Comparison of ENCODE assay signal across 7 mouse cellular contexts in the genomic region with DNA sequence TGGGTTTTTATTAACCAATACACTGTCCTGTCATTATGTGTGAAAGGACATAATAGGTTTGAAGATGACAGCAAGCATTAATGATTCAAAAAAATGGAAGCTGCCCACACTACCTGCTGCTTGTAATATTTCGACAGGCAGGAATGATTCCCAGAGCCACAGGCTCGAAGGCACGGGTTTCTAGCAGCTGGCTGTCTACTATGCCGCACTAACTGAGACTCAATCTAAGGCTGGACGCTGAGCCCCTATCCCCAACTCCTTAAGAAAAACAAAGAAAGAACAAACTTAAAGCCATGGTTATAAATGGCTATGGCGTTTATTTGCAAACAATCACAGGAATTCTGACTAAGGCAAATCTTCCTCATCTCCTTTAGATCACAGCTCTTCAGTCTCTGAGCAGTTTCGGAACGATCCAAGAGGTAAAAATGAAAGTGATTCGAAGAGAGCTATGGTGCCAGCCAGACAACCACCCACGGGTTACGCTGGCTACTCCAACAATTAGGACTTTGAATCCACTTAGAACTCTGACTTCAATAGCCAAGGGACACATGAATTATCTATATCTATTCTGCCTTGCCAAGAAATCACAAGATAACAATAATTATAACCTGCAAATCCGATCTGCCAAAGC. TPM values are rescaled to one million over a fixed set of nuclear protein-coding genes. Genes with fewer than 3 reads are reported as not detected.
DNase-seq lines count a peak whose midpoint lies in the region; ATAC-seq lines count a peak whose summit lies in the region.

No protein-coding gene starts in this region.

- peak overlapping the region; percentile 62 for H3K4me2 ChIP-seq in neural tube, embryonic 11.5 days (ENCODE audit: low read depth)
- peak overlapping the region; percentile 67 for H3K4me2 ChIP-seq in forebrain, embryonic 11.5 days (ENCODE audit: low read depth, low read length, severe bottlenecking)
- peak overlapping the region; percentile 61 for H3K4me2 ChIP-seq in limb, embryonic 11.5 days (ENCODE audit: low read depth, severe bottlenecking)
- H3K4me2 ChIP-seq in midbrain, embryonic 16.5 days (ENCODE audit: low read length) = peak overlapping the region; percentile 75

- WGBS in neural tube, embryonic 11.5 days = 30% methylated on average over 12 of the region's 12 CpGs
- WGBS in forebrain, embryonic 11.5 days = 31% methylated on average over 12 of the region's 12 CpGs
- 40% methylated on average over 12 of the region's 12 CpGs for WGBS in limb, embryonic 11.5 days
- 7% methylated on average over 12 of the region's 12 CpGs for WGBS in midbrain, embryonic 16.5 days

- intact Hi-C loops in gastrocnemius, postnatal 14 days (cut with DNase I; ENCODE audit: low total_unique reads) = no loop called here

- ATAC-seq in neural tube, embryonic 11.5 days (ENCODE audit: insufficient read depth, low FRiP score, low TSS enrichment) = peak; percentile 33; the same call in 1 of the 2 replicates
- ATAC-seq in forebrain, embryonic 11.5 days (replicated peaks; ENCODE audit: low FRiP score) = 0 out of 2 replicates have a peak, but pooled peaks have one; percentile 42
- ATAC-seq in limb, embryonic 11.5 days (ENCODE audit: insufficient number of reproducible peaks, low FRiP score, low TSS enrichment, low read depth) = no peak
- ATAC-seq in midbrain, embryonic 16.5 days = no peak

- H3K36me3 ChIP-seq in neural tube, embryonic 11.5 days (ENCODE audit: control insufficient read depth, insufficient read depth, low read length) = no peaks in the 10 kb centered on the region
- no peaks in the 10 kb centered on the region for H3K36me3 ChIP-seq in forebrain, embryonic 11.5 days (ENCODE audit: control insufficient read depth, insufficient read depth, low read length)
- H3K36me3 ChIP-seq in limb, embryonic 11.5 days (ENCODE audit: control insufficient read depth, insufficient read depth, low read length) = no peaks in the 10 kb centered on the region
- no peaks in the 10 kb centered on the region for H3K36me3 ChIP-seq in midbrain, embryonic 16.5 days (ENCODE audit: control insufficient read depth, insufficient read depth, low read length)

- H3K4me3 ChIP-seq in neural tube, embryonic 11.5 days (ENCODE audit: low read depth, low read length) = peak overlapping the region; percentile 43
- H3K4me3 ChIP-seq in forebrain, embryonic 11.5 days (ENCODE audit: low read depth, low read length) = peak overlapping the region; percentile 45
- H3K4me3 ChIP-seq in limb, embryonic 11.5 days (ENCODE audit: low read depth, low read length) = peak overlapping the region; percentile 48
- H3K4me3 ChIP-seq in midbrain, embryonic 16.5 days (ENCODE audit: low read depth, low read length) = peak overlapping the region; percentile 47

- no peaks in the 10 kb centered on the region for H3K9me3 ChIP-seq in neural tube, embryonic 11.5 days (ENCODE audit: control insufficient read depth, low read length)
- no peaks in the 10 kb centered on the region for H3K9me3 ChIP-seq in forebrain, embryonic 11.5 days (ENCODE audit: control insufficient read depth, low read length)
- H3K9me3 ChIP-seq in limb, embryonic 11.5 days (ENCODE audit: control insufficient read depth, low read length) = no peaks in the 10 kb centered on the region
- H3K9me3 ChIP-seq in midbrain, embryonic 16.5 days (replicated peaks; ENCODE audit: control insufficient read depth, low read length, poor library complexity, severe bottlenecking) = no peaks in the 10 kb centered on the region

- H3K4me1 ChIP-seq in neural tube, embryonic 11.5 days (ENCODE audit: control insufficient read depth, insufficient read depth, low read length) = peaks cover 6% of the 10 kb centered on the region
- peaks cover 4% of the 10 kb centered on the region; the same call in 1 of the 2 replicates for H3K4me1 ChIP-seq in forebrain, embryonic 11.5 days (replicated peaks; ENCODE audit: control insufficient read depth, insufficient read depth, low read length)
- no peaks in the 10 kb centered on the region for H3K4me1 ChIP-seq in limb, embryonic 11.5 days (ENCODE audit: control insufficient read depth, insufficient read depth, low read length)
- H3K4me1 ChIP-seq in midbrain, embryonic 16.5 days (ENCODE audit: control insufficient read depth, insufficient read depth, low read length) = peaks cover 14% of the 10 kb centered on the region

- DNase-seq in neural tube, embryonic 11.5 days (ENCODE audit: low spot score) = peak; percentile 14
- no peak for DNase-seq in neural tube, embryonic 10.5 days (ENCODE audit: extremely low spot score, low spot score)
- DNase-seq in forebrain, embryonic 11.5 days (ENCODE audit: low spot score) = peak; percentile 49
- DNase-seq in limb, embryonic 11.5 days (ENCODE audit: low spot score) = peak; percentile 33
- DNase-seq in gastrocnemius, postnatal 14 days = no peak
- DNase-seq in kidney, postnatal 4 days = no peak

- H3K27me3 ChIP-seq in neural tube, embryonic 11.5 days (ENCODE audit: control insufficient read depth, insufficient read depth, low read length) = no peaks in the 10 kb centered on the region
- H3K27me3 ChIP-seq in forebrain, embryonic 11.5 days (ENCODE audit: control insufficient read depth, insufficient read depth, low read length) = no peaks in the 10 kb centered on the region
- no peaks in the 10 kb centered on the region for H3K27me3 ChIP-seq in limb, embryonic 11.5 days (ENCODE audit: control insufficient read depth, insufficient read depth, low read length)
- H3K27me3 ChIP-seq in midbrain, embryonic 16.5 days (ENCODE audit: control insufficient read depth, insufficient read depth, low read depth, low read length) = no peaks in the 10 kb centered on the region

- 0 out of 2 replicates have a peak overlapping the region, but pooled peaks have one; percentile 70 for H3K27ac ChIP-seq in neural tube, embryonic 11.5 days (ENCODE audit: low read depth, low read length)
- H3K27ac ChIP-seq in forebrain, embryonic 11.5 days (ENCODE audit: low read depth, low read length) = no peak overlapping the region
- H3K27ac ChIP-seq in limb, embryonic 11.5 days (replicated peaks; ENCODE audit: low read depth, low read length) = no peak overlapping the region
- H3K27ac ChIP-seq in midbrain, embryonic 16.5 days (ENCODE audit: low read length) = peak overlapping the region; percentile 74

- H3K9ac ChIP-seq in neural tube, embryonic 11.5 days (ENCODE audit: low read length) = peak overlapping the region; percentile 62
- H3K9ac ChIP-seq in forebrain, embryonic 11.5 days (ENCODE audit: low read length) = peak overlapping the region; percentile 65
- H3K9ac ChIP-seq in limb, embryonic 11.5 days (ENCODE audit: low read length) = no peak overlapping the region; the same call in 1 of the 2 replicates
- peak overlapping the region; percentile 53 for H3K9ac ChIP-seq in midbrain, embryonic 16.5 days (ENCODE audit: low read depth, low read length)

RNA-seq across cellular contexts. Expression of a gene that starts 15.6 kb away (rescaled TPM):
- 2.3 and 3.1 TPM in 2 replicates for polyA plus RNA-seq in neural tube, embryonic 11.5 days (2014; fragmentation: Nextera tagmentation; extraction: Ambion mirVana)
- polyA plus RNA-seq in forebrain, embryonic 11.5 days (2014; fragmentation: Nextera tagmentation; extraction: Ambion mirVana) = 2.8 and 4.3 TPM in 2 replicates
- 6.4 and 7.4 TPM in 2 replicates for polyA plus RNA-seq in limb, embryonic 11.5 days (2014; fragmentation: Nextera tagmentation; extraction: Ambion mirVana)
- polyA plus RNA-seq in midbrain, embryonic 16.5 days (2015; fragmentation: Nextera tagmentation; extraction: Ambion mirVana) = 15.0 and 17.1 TPM in 2 replicates
- total RNA-seq in gastrocnemius, postnatal 14 days (2021) = 10 to 100 TPM; 22.3 to 44.2 TPM

Comparison
In these comparisons a context has a peak if more than half of its experiments do, and no peak if none do; other contexts are left out.
1. DNase-seq: peak in neural tube, embryonic 11.5 days (single experiment), forebrain, embryonic 11.5 days (single experiment) and limb, embryonic 11.5 days (single experiment); none in neural tube, embryonic 10.5 days (single experiment), gastrocnemius, postnatal 14 days (single experiment) and kidney, postnatal 4 days (0 of 2).
2. ATAC-seq: peak in neural tube, embryonic 11.5 days (single experiment) and forebrain, embryonic 11.5 days (single experiment); none in limb, embryonic 11.5 days (single experiment) and midbrain, embryonic 16.5 days (single experiment).
3. H3K27ac ChIP-seq: peak in neural tube, embryonic 11.5 days (single experiment) and midbrain, embryonic 16.5 days (single experiment); none in forebrain, embryonic 11.5 days (single experiment) and limb, embryonic 11.5 days (single experiment).
4. Peak in every context shown above with its lines, with median percentiles within 50 percentile points of each other: H3K4me2 ChIP-seq and H3K4me3 ChIP-seq.